In the genomic region with DNA sequence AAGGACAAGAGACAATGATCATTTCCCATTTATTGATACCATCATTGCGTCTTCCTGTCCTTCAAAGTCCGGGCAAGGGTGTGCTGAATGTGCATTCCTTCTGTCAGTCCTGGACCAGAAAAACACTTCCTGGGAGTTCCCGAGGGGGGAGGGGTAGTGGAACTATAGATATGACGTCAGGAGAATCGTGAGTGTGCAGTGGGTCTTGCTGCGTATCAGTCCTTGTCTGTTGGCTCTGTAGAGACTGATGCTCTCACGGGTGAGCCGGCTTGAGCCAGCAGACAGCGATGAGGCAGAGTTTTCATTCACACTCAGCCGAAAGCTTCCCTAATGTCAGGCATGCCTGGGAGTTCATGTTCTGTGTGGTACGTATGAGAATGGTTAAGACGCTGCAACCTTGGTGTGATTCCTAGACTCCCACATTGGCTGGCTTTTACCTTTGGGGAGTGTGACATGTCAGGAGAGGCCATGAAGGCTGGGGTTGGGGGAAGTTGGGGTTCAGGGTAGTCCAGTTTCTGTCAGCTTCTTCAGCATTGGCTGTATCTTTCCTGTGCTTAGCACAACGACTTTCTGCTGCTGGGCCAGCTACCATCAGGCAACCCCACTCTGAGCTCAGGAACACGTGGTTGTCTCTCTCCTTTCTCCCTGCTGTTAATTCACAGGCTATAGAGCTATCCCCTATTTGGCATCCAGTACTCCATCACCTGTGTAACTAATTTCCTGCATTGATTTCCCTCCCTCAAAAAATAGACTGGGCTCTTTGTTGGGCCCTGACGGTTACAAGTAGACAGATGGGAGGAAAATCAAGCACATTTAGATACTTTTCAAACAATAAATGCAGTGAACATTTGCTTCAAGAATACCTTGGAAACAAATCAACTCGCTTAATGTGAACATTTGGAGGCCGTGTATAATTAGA, we compare ENCODE assay signal across 13 mouse cellular contexts.
DNase-seq lines count a peak whose midpoint lies in the region; ATAC-seq and TF ChIP-seq lines count a peak whose summit lies in the region.
"Had no signal": no experiment of that assay in that cellular context is flagged by ENCODE, and none has a peak within 500 bp of the region (broad histone marks: within the 10 kb centered on the region; RNA-seq: fewer than 3 reads in every experiment).

No protein-coding gene starts in this region.

- no peak overlapping the region for H3K4me3 ChIP-seq in heart, adult 2 months
- H3K4me3 ChIP-seq in lung, embryonic 15.5 days: no peak overlapping the region
- H3K4me3 ChIP-seq in limb, embryonic 10.5 days: no peak overlapping the region
- no peak overlapping the region for H3K4me3 ChIP-seq in midbrain, embryonic 10.5 days
- H3K4me3 ChIP-seq: myocyte had no signal

- intact Hi-C loops in heart, adult 2 months (cut with DNase I): no loop called here
- intact Hi-C loops in heart, postnatal 25 days (cut with DNase I): no loop called here

- peaks cover 6% of the 10 kb centered on the region for H3K4me1 ChIP-seq in heart, adult 2 months (ENCODE audit: control insufficient read depth, insufficient read depth, low read length)
- H3K4me1 ChIP-seq in lung, embryonic 15.5 days: peaks cover 38% of the 10 kb centered on the region
- H3K4me1 ChIP-seq in limb, embryonic 10.5 days: peaks cover 26% of the 10 kb centered on the region
- H3K4me1 ChIP-seq in midbrain, embryonic 10.5 days: peaks cover 10% of the 10 kb centered on the region; the same call in 1 of the 2 replicates

- no peaks in the 10 kb centered on the region for H3K27me3 ChIP-seq in heart, adult 2 months (ENCODE audit: control insufficient read depth, insufficient read depth, low read length)
- H3K27me3 ChIP-seq in lung, embryonic 15.5 days: no peaks in the 10 kb centered on the region
- no peaks in the 10 kb centered on the region for H3K27me3 ChIP-seq in limb, embryonic 10.5 days (ENCODE audit: low read depth, poor library complexity, severe bottlenecking)
- no peaks in the 10 kb centered on the region for H3K27me3 ChIP-seq in midbrain, embryonic 10.5 days (ENCODE audit: low read depth, poor library complexity, severe bottlenecking)

- no peaks in the 10 kb centered on the region for H3K36me3 ChIP-seq in heart, adult 2 months (ENCODE audit: control insufficient read depth, insufficient read depth, low read length)
- H3K36me3 ChIP-seq in lung, embryonic 15.5 days: no peaks in the 10 kb centered on the region
- no peaks in the 10 kb centered on the region for H3K36me3 ChIP-seq in limb, embryonic 10.5 days
- H3K36me3 ChIP-seq in midbrain, embryonic 10.5 days: no peaks in the 10 kb centered on the region

- TF ChIP-seq POLR2A in heart, adult 2 months (IDR thresholded peaks at IDR 0.05; ENCODE audit: insufficient read depth, low read depth, low read length): no peak

- peak; percentile 8 to 38 for DNase-seq in heart, adult 2 months
- DNase-seq in heart, postnatal 25 days (ENCODE audit: low spot score): no peak
- no peak for DNase-seq in lung, postnatal 36 days
- peak; percentile 12 for DNase-seq in heart, adult 8-10 months (ENCODE audit: low spot score)
- DNase-seq in limb, embryonic 10.5 days (ENCODE audit: low spot score): no peak
- no peak for DNase-seq in midbrain, embryonic 10.5 days (ENCODE audit: low spot score)
- DNase-seq: kidney, postnatal 25 days; liver; retina, postnatal 1 day had no signal

- 46% methylated on average over 17 of the region's 17 CpGs for WGBS in heart, adult 2 months
- WGBS in lung, embryonic 15.5 days: 44% methylated on average over 17 of the region's 17 CpGs
- WGBS in limb, embryonic 10.5 days: 81% methylated on average over 17 of the region's 17 CpGs
- WGBS in midbrain, embryonic 10.5 days: 83% methylated on average over 17 of the region's 17 CpGs

- peak; percentile 27; the same call in 1 of the 2 replicates for ATAC-seq in lung, embryonic 15.5 days (ENCODE audit: borderline replicate concordance, extremely low read depth, low FRiP score, low TSS enrichment)
- no peak for ATAC-seq in inflammation-experienced regulatory T-cells, adult 6 months
- ATAC-seq: CD4-positive, CD25-positive, alpha-beta regulatory T cell, adult 4 months had no signal

- TF ChIP-seq EP300 in heart, adult 2 months (IDR thresholded peaks at IDR 0.05; ENCODE audit: insufficient read depth, low read depth, low read length): no peak

- H3K9ac ChIP-seq in heart, adult 2 months (ENCODE audit: low read depth, low read length): no peak overlapping the region; the same call in 1 of the 2 replicates
- no peak overlapping the region for H3K9ac ChIP-seq in lung, embryonic 15.5 days

- TF ChIP-seq CTCF in heart, adult 2 months (IDR thresholded peaks at IDR 0.05): no peak

- H3K4me2 ChIP-seq in lung, embryonic 15.5 days: peak overlapping the region; percentile 16; the same call in 1 of the 2 replicates

- no peaks in the 10 kb centered on the region for H3K79me2 ChIP-seq in heart, adult 2 months (replicated peaks; ENCODE audit: control insufficient read depth, insufficient read depth, low read length)

- H3K9me3 ChIP-seq in lung, embryonic 15.5 days: no peaks in the 10 kb centered on the region
- no peaks in the 10 kb centered on the region for H3K9me3 ChIP-seq in limb, embryonic 10.5 days (replicated peaks)
- H3K9me3 ChIP-seq in midbrain, embryonic 10.5 days (replicated peaks): no peaks in the 10 kb centered on the region

- peak overlapping the region; percentile 48; the same call in 1 of the 2 replicates for H3K27ac ChIP-seq in heart, adult 2 months
- H3K27ac ChIP-seq in lung, embryonic 15.5 days: peak overlapping the region; percentile 20; the same call in 1 of the 2 replicates
- H3K27ac ChIP-seq in limb, embryonic 10.5 days: peak overlapping the region; percentile 31; the same call in 1 of the 2 replicates
- no peak overlapping the region for H3K27ac ChIP-seq in midbrain, embryonic 10.5 days (replicated peaks)

Comparison
In these comparisons a context has a peak if more than half of its experiments do, and no peak if none do; other contexts are left out.
1. DNase-seq: peak in heart, adult 2 months (2 of 2) and heart, adult 8-10 months (single experiment); none in heart, postnatal 25 days (single experiment), lung, postnatal 36 days (single experiment), limb, embryonic 10.5 days (single experiment) and midbrain, embryonic 10.5 days (single experiment).